Mouse (Mus musculus): Measurements from ENCODE around the gene Igf2bp1. TPM values are rescaled to one million over a fixed set of nuclear protein-coding genes. Genes with fewer than 3 reads are reported as not detected.

The Igf2bp1 gene
- total RNA-seq (2021), result not detected
- long read RNA-seq, experiment 1, result 0 reads
- long read RNA-seq, experiment 2, result 0 reads

DNA sequence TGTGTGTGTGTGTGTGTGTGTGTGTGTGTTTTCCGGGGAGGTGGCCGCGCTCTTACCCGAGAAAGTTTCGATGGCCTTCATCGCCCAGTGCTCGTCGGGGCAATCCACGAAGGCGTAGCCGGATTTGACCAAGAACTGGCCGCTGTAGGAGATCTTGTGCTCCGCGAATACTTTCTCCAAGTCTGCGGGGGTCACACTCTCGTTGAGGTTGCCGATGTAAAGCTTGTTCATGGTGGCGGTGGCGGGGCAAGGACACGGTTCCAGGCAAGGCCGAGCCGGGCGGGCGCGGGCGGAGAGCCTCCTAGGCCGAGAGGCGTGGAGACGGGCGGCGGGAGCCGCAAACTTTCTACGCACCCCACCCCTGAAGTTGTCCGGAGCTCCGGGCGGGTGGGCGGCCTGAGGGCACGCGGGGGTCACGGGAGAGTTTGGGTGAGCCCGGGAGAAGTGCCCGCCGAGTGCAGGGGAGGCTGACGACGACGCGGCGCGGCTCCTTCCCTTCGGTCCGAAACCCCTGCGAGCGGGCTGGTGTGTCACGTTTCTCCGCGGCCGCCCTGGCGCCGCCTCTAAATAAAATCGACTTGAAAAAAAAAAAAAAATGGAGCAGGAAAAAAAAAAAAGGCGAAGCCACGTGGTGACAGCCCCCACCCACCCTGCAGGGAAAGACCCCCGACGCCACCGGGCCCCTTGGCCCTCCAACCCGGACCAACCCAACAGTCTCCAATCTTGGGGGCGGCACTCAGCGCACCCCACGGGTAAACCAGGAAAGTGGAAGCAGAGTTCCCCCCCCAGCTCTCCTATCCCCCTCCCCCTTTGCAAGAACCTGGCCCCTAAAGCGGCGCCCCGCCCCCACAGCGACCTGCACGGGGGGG, at the start of gene Igf2bp1:
TSS of gene Igf2bp1 (minus strand) at position 538 of the 869 bp plus-strand sequence.
- no peak for DNase-seq (ENCODE audit: low spot score)

- no peak for DNase-seq (ENCODE audit: low spot score)
Observed at GRCm38 (mm10) chr11:96050854-96051253, 45.1 kb upstream of the Igf2bp1 start.

- DNase-seq (ENCODE audit: low spot score), result no peak
Observed at GRCm38 (mm10) chr11:96049939-96050338, 44.2 kb upstream of the Igf2bp1 start.

DNA sequence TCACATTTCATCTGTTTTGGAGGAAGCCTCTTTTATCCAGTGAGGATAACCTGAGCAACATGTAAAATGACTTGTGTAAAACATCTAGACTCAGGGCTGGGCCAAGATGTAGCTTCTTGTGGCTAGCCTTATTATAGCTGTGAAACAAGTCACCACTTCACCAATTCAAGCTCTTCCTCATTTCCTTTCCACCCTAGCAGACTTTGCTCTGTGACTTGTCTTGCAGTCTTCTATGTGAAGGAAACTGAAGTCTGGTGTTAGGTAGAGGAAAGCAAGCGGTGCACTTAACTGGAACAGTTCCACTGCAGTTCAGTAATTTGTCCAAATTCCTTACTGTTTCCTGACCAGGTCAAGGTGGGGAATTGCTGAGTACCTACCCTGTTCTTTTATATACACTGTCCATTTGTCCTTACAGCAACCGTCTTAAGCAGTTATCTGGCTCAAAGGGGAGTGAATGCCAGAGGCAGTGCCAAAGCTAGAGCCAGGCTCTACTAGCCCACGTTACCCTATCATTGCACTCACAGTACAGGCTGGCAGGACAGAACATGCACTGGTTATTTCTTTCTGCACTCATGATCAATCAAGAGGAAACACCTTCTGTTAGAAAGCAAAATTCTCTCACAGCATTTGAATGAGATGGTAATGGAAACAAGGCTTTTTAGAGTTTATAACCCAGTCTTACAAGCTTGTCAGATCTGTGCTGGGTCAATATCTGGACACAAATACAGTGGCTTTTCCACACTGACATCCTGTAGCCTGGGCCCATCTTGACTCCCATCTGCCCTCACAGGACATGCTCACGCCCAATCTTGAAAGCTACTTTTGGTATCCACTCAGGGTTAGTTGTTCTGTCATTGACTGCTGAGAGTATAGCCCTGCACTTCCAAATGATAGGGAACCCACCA, 42.0 kb upstream of the Igf2bp1 start:
- DNase-seq (ENCODE audit: low spot score), result no peak

DNA sequence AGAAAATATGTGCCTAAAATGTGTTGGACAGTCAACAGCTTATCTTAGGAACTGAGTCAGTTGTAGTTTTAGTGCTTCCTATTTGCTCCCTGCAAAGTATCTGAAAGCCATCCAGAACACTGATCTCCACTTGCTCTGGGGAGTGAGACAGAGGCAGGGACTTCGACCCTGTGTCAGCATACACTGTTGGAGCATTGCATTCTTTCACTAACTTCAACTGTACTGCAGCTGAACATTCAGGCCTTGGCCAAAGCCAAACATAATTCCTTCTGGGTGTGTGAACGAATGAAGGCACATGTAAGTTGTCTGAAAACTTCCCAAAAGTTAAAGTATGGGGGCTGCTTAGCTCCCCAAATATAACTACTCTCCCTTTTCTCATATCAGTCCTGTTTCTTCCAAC, 41.1 kb upstream of the Igf2bp1 start:
- no peak for DNase-seq (ENCODE audit: low spot score)

GRCm38 (mm10) chr11:96046028-96046427, 40.3 kb upstream of the Igf2bp1 start:
- no peak for DNase-seq (ENCODE audit: low spot score)

- no peak for DNase-seq (ENCODE audit: low spot score)
Observed at GRCm38 (mm10) chr11:96044803-96045567, 39.2 kb upstream of the Igf2bp1 start.

DNA sequence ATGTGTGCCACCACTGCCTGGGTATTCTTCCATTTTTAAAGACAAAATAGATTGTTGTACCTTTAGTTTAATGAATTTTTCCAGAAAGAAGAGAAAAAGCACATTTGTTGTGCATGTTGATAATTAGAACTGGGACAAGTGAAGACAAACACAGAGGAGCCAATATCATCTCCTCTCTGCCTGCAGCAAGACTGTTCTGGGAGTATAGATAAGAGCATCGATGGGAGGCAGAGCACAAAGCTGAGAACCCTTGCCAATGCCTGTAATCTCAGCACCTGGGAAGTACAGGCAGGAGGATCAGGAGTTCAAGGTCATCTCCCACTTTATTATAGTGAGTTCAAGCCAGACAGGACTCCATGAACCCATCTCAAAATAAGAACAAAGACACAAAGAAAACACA, 32.8 kb upstream of the Igf2bp1 start:
- no peak for DNase-seq (ENCODE audit: low spot score)

DNA sequence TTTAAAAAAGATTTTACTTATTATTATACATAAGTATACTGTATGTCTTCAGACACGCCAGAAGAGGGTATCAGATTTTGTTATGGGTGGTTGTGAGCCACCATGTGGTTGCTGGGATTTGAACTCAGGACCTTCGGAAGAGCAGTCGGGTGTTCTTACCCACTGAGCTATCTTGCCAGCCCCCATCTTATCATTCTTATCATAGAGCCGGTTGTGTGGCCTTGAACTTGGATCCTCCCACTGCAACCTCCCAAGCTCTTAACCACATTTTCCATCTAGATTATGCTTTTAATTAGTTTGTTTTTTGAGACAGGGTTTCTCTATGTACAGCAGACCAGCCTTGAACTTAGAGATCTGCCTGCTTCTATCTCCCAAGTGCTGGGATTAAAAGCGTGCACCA, 31.8 kb upstream of the Igf2bp1 start:
- no peak for DNase-seq (ENCODE audit: low spot score)

GRCm38 (mm10) chr11:96035133-96035532, 29.4 kb upstream of the Igf2bp1 start:
- DNase-seq (ENCODE audit: low spot score), result no peak

DNA sequence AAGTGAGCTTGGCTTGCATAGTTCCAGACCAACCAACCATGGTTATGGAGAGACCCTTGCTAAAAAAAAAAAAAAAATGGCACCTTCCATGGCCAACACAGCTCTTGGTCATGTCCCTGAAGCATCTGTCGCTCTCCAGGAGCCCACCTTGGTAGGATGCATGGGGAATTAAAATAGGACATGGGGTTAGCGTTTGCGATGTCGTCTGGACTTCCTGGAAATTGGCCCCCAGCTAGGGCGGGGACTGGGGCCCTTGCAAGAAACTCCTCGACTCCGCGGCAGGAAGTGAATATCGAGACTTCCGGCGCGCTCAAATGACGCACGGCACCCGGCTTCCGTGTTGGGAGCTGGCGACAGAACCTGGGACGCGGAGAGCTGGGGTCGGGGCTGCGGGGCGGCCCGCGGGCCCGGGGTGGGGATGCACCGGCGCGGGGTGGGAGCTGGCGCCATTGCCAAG, 28.9 kb upstream of the Igf2bp1 start, which contains the start of gene Snf8:
TSS of gene Snf8 (plus strand) at position 290 of the 457 bp plus-strand sequence.
- peak; percentile 93 for DNase-seq (ENCODE audit: low spot score)

GRCm38 (mm10) chr11:96034116-96034515, 28.4 kb upstream of the Igf2bp1 start:
- DNase-seq (ENCODE audit: low spot score), result no peak

- no peak for DNase-seq (ENCODE audit: low spot score)
Observed at GRCm38 (mm10) chr11:96033264-96033663, 27.5 kb upstream of the Igf2bp1 start.

DNA sequence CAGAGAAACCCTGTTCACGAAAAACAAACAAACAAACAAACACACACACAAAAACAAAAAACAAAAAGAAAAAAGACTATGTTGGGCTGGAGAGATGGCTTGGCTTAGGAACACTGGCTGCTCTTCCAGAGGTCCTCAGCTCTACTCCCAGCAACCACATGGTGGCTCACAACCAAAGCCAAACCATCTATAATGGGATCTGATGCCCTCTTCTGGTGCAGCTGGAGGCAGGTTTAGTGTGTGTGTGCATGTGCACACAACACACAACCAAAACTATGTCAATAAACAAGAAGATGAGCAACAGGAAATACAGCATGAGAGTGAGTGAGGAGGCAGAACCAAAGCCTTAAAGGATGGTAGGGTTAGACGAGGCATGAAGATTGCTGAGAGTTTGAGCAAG, 26.0 kb upstream of the Igf2bp1 start:
- no peak for DNase-seq (ENCODE audit: low spot score)

DNA sequence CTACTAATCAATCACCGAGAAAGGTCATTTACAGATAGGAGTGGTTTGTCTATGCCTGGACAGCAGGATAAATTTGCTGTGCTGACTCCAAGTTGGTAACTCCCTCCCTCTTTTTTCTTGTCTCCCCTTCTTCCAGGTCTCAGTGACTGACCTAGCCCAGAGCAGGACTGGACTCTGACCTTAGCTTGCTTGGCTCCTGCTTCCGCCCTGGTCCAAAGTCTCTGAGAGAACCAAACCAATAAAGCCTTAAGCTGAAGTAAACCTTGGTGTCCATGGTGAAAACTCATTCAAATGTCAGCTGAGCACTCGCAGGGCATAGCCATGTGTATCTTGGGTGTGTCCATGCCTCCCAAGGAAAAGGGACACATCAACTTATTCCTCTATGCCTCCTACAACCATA, 24.8 kb upstream of the Igf2bp1 start:
- no peak for DNase-seq (ENCODE audit: low spot score)

- no peak for DNase-seq (ENCODE audit: low spot score)
Observed at GRCm38 (mm10) chr11:96028130-96028529, 22.4 kb upstream of the Igf2bp1 start.

- DNase-seq (ENCODE audit: low spot score), result no peak
Observed at GRCm38 (mm10) chr11:96020622-96021021, 14.9 kb upstream of the Igf2bp1 start.

- no peak for DNase-seq (ENCODE audit: low spot score)
Observed at GRCm38 (mm10) chr11:96017941-96018351, 12.2 kb upstream of the Igf2bp1 start.

DNA sequence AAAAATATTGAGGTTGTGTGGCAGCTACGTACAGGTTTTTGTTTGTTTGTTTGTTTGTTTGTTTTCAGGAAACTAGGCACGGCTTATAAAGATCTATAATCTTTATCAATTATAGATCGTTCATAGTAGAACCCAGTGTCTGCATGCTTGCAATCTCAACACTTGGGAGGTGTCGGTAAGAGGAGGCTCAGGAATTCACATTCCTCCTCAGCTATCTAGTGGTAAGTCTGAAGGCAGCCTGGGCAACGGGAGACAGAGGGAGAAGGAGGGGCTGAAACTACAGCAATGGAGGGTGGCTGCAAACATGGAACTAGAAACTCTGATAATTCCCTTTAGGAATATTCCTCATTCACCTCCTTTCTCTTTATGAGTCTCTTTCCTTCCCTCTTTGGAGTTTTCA, 9.7 kb upstream of the Igf2bp1 start:
- no peak for DNase-seq (ENCODE audit: low spot score)

DNA sequence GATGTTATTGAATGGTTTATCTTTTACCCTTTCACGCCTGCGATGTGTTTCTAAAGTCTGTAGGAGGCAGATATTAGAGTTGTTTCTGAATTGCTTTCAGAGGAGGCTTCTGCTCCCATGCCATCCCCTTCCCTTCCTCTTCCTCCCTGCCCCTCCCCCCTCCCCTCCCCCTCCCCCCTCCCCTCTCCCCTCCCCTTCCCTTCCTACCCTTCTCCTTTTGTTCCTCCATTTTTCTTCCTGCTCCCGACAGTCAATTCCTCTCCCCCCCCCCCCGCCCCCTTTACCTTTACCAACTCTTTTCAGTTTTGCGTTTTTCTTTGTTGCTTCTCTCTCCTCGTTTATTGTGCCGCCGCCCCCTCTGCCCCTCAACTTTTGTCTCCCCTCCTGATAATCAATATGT, 6.2 kb upstream of the Igf2bp1 start:
- DNase-seq (ENCODE audit: low spot score), result no peak

- DNase-seq (ENCODE audit: low spot score), result no peak
Observed at GRCm38 (mm10) chr11:96008827-96009226, 3.1 kb upstream of the Igf2bp1 start.
